Mouse (Mus musculus) left cerebral cortex, adult 2 months (tissue): ENCODE measurements around the gene Cdk5r2. TPM values are rescaled to one million over a fixed set of nuclear protein-coding genes. Genes with fewer than 3 reads are reported as not detected.

Experiments
- DNase-seq, 2 experiments: peaks; one replicate each; pipeline ENCODE4 v3.0.0; 2021 to 2022; ENCODE audit warnings: low spot score in 2 of 2, mixed read lengths in 1 of 2; ENCODE audit errors: extremely low spot score in 1 of 2
- H3K27ac ChIP-seq: fragments of 200-600 bp; 2 replicates; pipeline ENCODE4 v1.8.1; 2022
- H3K4me3 ChIP-seq: fragments of 200-600 bp; 2 replicates; pipeline ENCODE4 v1.8.1; 2022
- CTCF ChIP-seq: fragments of 200-600 bp; IDR thresholded peaks from 2 replicates; pipeline ENCODE4 v1.8.1; 2022; ENCODE audit warnings: antibody characterized with exemption, mild to moderate bottlenecking, moderate library complexity
- intact Hi-C: fragments of 180-260 bp; cut with DNase I; formaldehyde crosslinking; loops from one replicate; pipeline ENCODE4 v1.15.1; 2025
- total RNA-seq, 2 experiments: library from RNA; stranded (reverse); gene quantifications; 2 replicates each; pipeline ENCODE4 v1.2.3; 2021

Cdk5r2 gene
- total RNA-seq, 2 experiments from 2014 or later = 365 to 389 TPM

DNA sequence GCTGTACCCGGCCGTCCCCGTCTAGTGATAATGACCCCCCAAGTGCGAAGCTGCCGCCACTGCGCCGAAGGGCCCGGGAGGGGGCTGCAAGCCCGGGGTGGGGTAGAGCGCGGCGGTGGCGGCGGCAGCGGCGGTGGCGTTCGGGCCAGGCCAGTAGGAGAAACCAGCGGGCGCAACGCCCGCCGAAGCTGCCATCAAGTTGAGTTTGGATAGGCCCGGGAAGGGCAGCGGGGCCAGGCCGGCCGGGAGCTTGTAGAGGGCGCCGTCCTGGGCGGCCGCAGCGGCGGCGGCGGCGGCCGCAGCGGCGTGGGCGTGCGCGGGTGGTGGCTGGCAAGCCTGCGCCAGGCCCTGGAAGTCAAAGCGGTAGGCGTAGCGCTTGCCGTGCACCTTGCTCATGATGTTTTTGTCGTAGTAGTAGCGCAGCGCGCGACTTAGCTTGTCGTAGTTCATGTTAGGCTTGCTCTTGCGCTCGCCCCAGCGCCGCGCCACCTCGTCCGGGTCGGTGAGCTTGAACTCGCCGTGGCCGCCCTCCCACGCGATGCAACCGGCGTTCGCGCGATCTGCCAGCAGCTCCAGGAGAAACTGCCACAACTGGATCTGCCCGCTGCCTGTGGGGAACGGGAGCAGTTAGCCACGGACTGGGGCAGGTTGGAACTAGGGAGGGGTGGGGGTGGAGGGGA lies 27.5 kb downstream of the Cdk5r2 start:
- peak overlapping the region; percentile 35 for H3K4me3 ChIP-seq
- DNase-seq = peak in 1 of 2 experiments; percentile 29
- TF ChIP-seq CTCF = no peak
- intact Hi-C loops = no loop called here
- H3K27ac ChIP-seq = no peak overlapping the region

DNA sequence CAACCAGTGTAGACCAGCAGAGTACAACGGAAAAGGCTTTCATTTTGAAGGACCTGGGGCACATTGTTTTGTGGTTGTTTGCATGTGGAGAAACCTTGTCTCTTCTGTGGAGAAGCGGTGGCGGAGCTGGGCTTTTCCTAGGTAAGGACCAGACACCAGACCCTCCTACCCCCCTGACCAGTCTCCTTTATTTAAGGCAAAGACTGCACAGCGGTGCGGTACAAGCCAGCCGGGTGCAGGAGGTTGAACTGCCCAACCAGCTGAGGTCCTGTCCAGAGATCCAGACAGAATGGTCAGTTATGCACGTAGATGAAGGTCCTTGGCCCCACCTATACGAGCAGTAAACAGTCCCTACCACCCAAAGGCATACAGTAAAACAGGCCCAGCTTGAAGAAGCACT lies 28.1 kb downstream of the Cdk5r2 start:
- TF ChIP-seq CTCF = no peak
- intact Hi-C loops = no loop called here
- no peak overlapping the region for H3K4me3 ChIP-seq
- no peak for DNase-seq
- H3K27ac ChIP-seq = no peak overlapping the region

DNA sequence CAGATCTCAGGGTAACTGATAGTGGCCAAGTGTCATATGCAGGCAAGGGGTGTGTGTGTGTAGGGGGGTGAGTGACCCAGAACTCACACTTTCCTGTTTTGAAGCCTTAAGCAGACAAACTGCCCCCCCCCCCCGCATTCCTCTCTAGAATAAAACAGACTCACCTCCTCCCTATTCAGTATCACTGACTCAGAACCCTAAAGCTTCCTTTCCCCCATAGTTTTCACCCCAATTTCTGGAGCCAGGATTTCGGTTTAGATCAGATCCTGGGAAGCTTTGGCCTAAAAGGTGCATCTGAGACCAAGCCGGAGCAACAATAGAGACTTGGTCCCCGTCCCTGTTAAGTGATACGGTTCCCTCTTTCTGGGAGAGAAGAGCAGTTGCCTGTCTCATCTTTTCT lies 28.7 kb downstream of the Cdk5r2 start:
- DNase-seq = no peak
- no peak overlapping the region for H3K4me3 ChIP-seq
- H3K27ac ChIP-seq = no peak overlapping the region
- intact Hi-C loops = no loop called here
- no peak for TF ChIP-seq CTCF

DNA sequence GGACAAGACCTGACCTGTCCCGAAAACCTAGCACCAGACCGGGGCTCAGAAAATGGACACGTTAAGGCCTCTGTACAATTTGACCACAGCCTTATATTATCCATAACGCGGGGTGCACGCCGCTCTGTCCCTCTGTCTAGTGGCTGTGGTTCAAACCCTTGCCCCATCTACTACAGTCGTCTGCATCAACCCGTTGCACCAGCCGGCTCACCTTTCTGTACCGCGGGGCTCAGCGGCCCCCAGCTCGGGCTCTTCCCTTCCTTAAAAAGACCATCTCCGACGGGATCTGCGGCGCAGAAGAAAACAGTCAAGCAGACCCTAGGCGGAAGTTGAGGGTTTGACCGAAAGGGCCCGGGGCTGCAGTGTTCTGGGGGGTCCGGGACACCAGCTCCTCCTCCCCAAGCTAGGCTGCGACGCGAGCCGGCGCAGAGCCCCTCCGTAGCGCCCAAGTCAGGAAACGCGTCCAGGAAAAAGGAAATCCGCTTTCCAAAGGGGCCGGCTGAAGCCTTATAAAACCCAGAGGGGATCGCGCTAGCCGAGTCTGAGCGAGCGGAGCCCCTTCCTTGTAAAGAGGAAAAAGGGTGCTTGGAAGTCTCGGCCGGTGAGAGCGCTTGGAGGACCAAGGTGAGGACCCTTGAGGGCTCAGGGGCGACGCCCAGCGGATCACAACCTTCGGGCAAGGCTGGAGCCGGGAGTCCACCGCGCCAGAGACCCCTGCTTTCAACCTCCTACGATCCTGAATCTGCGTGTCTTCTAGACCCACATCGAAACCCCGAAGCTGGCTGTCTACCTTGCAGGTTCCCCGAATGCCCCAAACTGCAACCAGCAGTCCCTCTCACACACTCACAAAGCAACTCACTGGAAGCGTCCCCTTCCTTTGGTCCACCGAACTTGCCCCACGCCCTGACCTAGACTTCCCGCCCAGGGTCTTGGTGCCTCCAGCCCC lies 29.7 kb downstream of the Cdk5r2 start:
- TF ChIP-seq CTCF = no peak
- no peak overlapping the region for H3K4me3 ChIP-seq
- H3K27ac ChIP-seq = no peak overlapping the region
- no peak for DNase-seq
- intact Hi-C loops = no loop called here

DNA sequence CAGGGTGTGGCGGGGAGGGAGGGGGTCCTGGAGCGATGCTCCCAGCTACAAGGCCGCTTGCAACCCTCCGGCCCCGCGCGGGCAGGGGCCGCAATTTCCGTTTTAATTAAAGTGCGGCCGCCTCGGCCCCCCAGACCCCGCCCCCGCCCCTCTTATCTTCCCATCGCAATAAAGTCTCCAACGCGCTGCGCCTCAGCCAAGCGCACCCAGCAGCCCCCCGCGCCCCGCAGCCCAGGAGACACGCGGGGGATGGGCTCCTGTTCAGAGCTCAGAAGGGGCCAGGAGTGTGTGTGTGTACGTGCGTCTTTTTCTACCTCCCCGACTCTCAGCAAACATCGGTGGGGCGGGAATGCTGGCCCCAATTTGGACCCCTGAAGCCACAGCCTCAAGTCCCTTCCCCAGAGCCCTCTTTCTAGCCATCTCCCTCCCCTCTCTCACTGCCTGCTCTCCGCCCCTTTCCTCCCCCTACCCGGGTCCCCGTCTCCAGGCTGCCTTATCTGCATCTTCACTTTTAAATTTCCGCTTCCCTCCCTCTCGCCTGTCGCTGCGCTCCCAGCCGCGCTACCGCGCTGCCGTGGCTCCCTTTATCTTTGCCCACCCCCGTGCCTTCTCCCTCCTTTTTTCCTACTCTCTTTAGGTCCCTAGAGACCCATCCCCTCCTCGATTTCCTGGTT lies 30.8 kb downstream of the Cdk5r2 start, which contains the start of gene Fev:
TSS of gene Fev (minus strand) at position 51 of the 674 bp plus-strand sequence.
- Histone ChIP-seq H3K27ac (no peak within 1 kb of the TSS), H3K4me3 (no peak within 1 kb of the TSS)
- no peak for TF ChIP-seq CTCF
- intact Hi-C loops = no loop called here
- no peak for DNase-seq

DNA sequence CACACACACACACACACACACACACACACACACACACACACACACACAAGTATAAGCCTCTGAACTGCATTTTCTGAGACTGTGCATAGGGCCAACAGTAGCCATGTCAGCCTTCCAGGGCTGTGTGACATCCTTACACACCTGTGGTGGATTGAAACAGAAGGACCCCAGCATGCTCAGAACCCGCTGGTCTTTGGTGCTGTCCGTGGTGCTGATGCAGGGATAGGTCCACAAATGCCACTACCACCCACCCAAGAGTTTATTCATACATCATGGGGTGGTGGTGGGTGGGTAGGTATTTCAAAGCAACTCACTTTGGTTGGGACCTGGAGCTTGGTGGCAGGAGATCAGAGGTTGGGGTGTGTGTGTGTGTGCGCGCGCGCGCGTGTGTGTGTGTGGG lies 36.8 kb downstream of the Cdk5r2 start:
- no peak overlapping the region for H3K27ac ChIP-seq
- intact Hi-C loops = no loop called here

DNA sequence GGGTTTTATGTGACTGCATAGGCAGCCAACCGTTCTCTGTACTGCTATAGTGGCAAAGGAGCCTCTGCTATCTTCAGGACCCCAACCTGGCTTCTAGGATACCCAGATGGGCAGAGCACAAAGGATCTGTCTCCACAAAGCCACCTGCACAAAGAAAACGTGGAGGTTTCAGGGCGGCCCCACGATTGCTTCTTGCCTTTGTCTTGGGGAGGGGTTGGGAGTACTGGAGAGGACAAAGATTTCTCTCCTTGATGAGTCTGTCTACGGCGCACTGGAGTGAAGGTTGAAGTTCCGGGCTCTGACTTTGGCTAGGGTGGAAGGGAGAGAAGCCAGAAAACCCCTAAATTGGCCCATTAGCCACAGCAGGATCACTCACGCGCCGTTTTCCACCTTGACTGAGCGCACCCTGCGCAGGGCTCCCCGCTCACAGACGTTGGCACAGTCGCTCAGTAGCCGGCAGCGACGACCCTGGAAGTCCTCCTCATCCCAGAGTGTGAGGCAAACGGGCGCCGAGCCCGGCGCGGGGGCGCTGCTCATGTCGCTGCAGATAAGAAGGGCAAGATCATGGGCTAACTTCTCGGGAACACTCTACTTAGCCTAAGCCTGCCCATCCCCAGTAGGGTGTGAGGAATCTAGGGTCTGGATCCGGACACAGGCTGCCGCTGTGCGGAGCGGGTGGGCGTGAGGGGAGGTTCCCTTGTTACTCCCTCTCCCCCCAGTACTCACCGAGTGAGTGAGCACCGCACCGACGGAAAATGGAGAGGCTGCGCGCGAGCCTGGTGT lies 37.8 kb downstream of the Cdk5r2 start:
- intact Hi-C loops = no loop called here
- Histone ChIP-seq H3K27ac (no peak overlapping the region), H3K4me3 (peak overlapping the region; percentile 16; the same call in 1 of the 2 replicates)
- no peak for TF ChIP-seq CTCF
- peak in 1 of 2 experiments; percentile 33 for DNase-seq

More for the DNA sequence above, 36.8 kb downstream of the Cdk5r2 start:
- no peak for DNase-seq
- no peak overlapping the region for H3K4me3 ChIP-seq
- TF ChIP-seq CTCF = no peak

DNA sequence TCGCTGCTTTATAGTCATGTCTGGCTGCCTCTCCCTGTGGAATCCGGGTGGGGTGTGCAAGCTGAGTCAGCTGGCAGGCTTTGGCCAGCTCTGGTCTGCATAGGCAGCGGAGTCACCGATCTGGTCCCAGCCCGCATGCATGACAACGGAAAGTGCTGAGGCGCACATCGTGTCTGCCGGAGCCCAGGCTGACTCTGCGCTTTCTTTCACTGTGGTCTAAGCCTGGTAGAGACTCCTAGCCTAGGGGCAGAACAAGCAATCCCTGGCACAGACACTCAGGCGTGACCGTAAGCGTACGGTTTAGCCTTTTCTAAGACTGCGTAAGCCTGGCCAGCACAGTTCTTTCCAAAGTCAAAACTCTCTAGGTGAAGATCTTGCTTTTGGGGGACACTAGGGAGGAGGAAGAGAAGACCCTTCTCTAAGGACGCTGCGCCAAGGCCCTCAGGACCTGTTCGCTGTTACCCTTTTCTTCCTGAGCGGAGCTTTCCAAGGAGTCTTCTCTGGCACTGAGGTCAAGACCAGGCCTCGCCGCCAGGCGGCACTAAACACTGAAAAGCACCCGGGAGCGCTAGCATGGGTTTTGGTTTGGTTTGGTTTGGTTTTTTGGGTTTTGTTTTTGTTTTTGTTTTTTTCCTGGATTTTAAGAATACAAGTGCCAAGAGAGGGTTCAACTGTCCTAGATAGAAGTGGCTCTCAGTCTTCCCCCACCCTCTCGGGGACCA lies 38.6 kb downstream of the Cdk5r2 start, which contains the start of gene Cryba2:
TSS of gene Cryba2 (minus strand) at position 10 of the 722 bp plus-strand sequence.
- Histone ChIP-seq H3K4me3 (peak within 1 kb of the TSS; percentile 16; the same call in 1 of the 2 replicates), H3K27ac (no peak within 1 kb of the TSS)
- intact Hi-C loops = no loop called here
- peak; percentile 64 for TF ChIP-seq CTCF
- DNase-seq = peak; percentile 32 to 56

DNA sequence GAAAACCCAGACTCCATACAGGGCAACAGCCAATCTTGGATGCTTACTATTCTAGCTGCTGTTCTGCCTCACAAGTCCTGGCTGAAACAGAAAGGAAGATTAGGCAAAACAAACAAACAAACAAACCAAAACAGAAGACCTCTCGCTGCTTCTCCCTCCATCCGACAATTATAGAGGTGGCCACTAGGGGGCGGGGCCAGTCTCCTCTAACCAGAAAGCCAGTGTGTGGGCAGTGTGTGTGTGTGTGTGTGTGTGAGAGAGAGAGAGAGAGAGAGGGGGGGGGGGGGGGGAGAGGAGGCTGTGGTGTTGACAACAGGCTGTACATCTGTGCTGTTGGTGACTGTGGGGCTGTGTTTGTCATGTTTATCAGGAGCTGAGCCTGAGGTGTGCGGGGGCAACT lies 40.2 kb downstream of the Cdk5r2 start:
- intact Hi-C loops = no loop called here
- peak; percentile 59 for TF ChIP-seq CTCF
- no peak overlapping the region for H3K4me3 ChIP-seq
- DNase-seq = peak; percentile 62 to 71
- no peak overlapping the region for H3K27ac ChIP-seq

DNA sequence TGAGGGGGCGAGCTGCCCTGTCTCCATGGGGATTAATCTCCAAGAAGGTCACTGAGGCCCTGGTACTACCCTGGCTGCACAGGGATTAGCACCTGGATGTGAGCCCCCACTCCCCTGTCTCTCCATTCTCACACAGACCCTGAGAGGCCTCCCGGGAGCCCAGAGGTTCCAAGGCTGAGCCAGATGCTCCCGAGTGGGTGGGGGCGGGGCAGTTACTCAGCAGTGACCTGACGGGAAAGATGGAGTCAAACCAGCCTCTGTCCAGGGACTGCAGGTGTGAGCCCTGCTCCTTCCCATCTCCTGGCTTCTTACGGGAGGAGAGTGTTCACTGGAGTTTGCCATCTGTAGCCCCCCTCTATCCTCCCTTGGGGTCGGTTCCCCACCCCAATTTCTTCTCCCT lies 43.2 kb downstream of the Cdk5r2 start:
- intact Hi-C loops = no loop called here
- no peak for TF ChIP-seq CTCF
- H3K27ac ChIP-seq = no peak overlapping the region
- DNase-seq = no peak
- H3K4me3 ChIP-seq = no peak overlapping the region
